Mouse (Mus musculus): ENCODE measurements at regions not wholly inside any gene's neighbourhood (a gene's known extent, or its start where the extent isn't known, plus 50 kb on each side); places are given as distances from the start of the nearest gene placed in this dataset.

- DNase-seq (ENCODE audit: low spot score): peak; percentile 67
Measured at GRCm38 (mm10) chr8:127809203-127810155, 548.9 kb upstream of the Nrp1 start.

GRCm38 (mm10) chr8:127811338-127811737 is 547.1 kb upstream of the Nrp1 start:
- no peak for DNase-seq (ENCODE audit: low spot score)

GRCm38 (mm10) chr8:127814785-127815523 is 543.5 kb upstream of the Nrp1 start:
- DNase-seq (ENCODE audit: low spot score): no peak

GRCm38 (mm10) chr8:127820741-127821170 is 537.6 kb upstream of the Nrp1 start:
- DNase-seq (ENCODE audit: low spot score): peak; percentile 49

GRCm38 (mm10) chr8:127821646-127822045 is 536.8 kb upstream of the Nrp1 start:
- DNase-seq (ENCODE audit: low spot score): peak; percentile 42

GRCm38 (mm10) chr8:127825041-127825440 is 533.4 kb upstream of the Nrp1 start:
- DNase-seq (ENCODE audit: low spot score): no peak

GRCm38 (mm10) chr8:127827826-127828225 is 530.6 kb upstream of the Nrp1 start:
- no peak for DNase-seq (ENCODE audit: low spot score)

- DNase-seq (ENCODE audit: low spot score): no peak
Measured at GRCm38 (mm10) chr8:127829659-127830058, 528.7 kb upstream of the Nrp1 start.

GRCm38 (mm10) chr8:127834006-127834405 is 524.4 kb upstream of the Nrp1 start:
- peak; percentile 72 for DNase-seq (ENCODE audit: low spot score)

- DNase-seq (ENCODE audit: low spot score): peak; percentile 56
Measured at GRCm38 (mm10) chr8:127836410-127837206, 521.8 kb upstream of the Nrp1 start.

- peak; percentile 38 for DNase-seq (ENCODE audit: low spot score)
Measured at GRCm38 (mm10) chr8:127838311-127838710, 520.1 kb upstream of the Nrp1 start.

GRCm38 (mm10) chr8:127847332-127848018 is 510.9 kb upstream of the Nrp1 start:
- DNase-seq (ENCODE audit: low spot score): no peak

GRCm38 (mm10) chr8:127849926-127850325 is 508.5 kb upstream of the Nrp1 start:
- peak; percentile 53 for DNase-seq (ENCODE audit: low spot score)

- peak; percentile 29 for DNase-seq (ENCODE audit: low spot score)
Measured at GRCm38 (mm10) chr8:127855653-127856300, 502.6 kb upstream of the Nrp1 start.

GRCm38 (mm10) chr8:127856351-127857135 is 501.9 kb upstream of the Nrp1 start:
- peak; percentile 52 for DNase-seq (ENCODE audit: low spot score)

- DNase-seq (ENCODE audit: low spot score): no peak
Measured at GRCm38 (mm10) chr8:127859036-127859435, 499.4 kb upstream of the Nrp1 start.

GRCm38 (mm10) chr8:127860376-127860775 is 498.0 kb upstream of the Nrp1 start:
- DNase-seq (ENCODE audit: low spot score): no peak

- peak; percentile 27 for DNase-seq (ENCODE audit: low spot score)
Measured at GRCm38 (mm10) chr8:127860891-127861290, 497.5 kb upstream of the Nrp1 start.

GRCm38 (mm10) chr8:127884641-127885040 is 473.8 kb upstream of the Nrp1 start:
- DNase-seq (ENCODE audit: low spot score): no peak

- DNase-seq (ENCODE audit: low spot score): no peak
Measured at GRCm38 (mm10) chr8:127885211-127885610, 473.2 kb upstream of the Nrp1 start.
